ENCODE assay signal across 12 mouse cellular contexts in genomic region chr2:59718601-59719416, GRCm38 (mm10).
DNase-seq lines count a peak whose midpoint lies in the region; ATAC-seq and TF ChIP-seq lines count a peak whose summit lies in the region.
"Had no signal": no experiment of that assay in that cellular context is flagged by ENCODE, and none has a peak within 500 bp of the region (broad histone marks: within the 10 kb centered on the region; RNA-seq: fewer than 3 reads in every experiment).

No protein-coding gene starts in this region.

- ATAC-seq in heart, embryonic 16.5 days (replicated peaks; ENCODE audit: extremely low read depth, insufficient read depth, low FRiP score): no peak
- ATAC-seq in embryonic facial prominence, embryonic 11.5 days (replicated peaks; ENCODE audit: insufficient number of reproducible peaks, low FRiP score, low TSS enrichment, low read depth): 0 out of 2 replicates have a peak, but pooled peaks have one; percentile 19
- peak; percentile 55 for ATAC-seq in hindbrain, embryonic 16.5 days
- ATAC-seq: CD4-positive, CD25-positive, alpha-beta regulatory T cell, adult 4 months had no signal

- no peak overlapping the region for H3K4me3 ChIP-seq in heart, embryonic 16.5 days (ENCODE audit: low read length)
- no peak overlapping the region for H3K4me3 ChIP-seq in embryonic facial prominence, embryonic 11.5 days (ENCODE audit: low read depth, low read length)
- no peak overlapping the region for H3K4me3 ChIP-seq in hindbrain, embryonic 16.5 days (ENCODE audit: low read length)

- H3K36me3 ChIP-seq in heart, embryonic 16.5 days (ENCODE audit: control insufficient read depth, insufficient read depth): no peaks in the 10 kb centered on the region
- no peaks in the 10 kb centered on the region for H3K36me3 ChIP-seq in embryonic facial prominence, embryonic 11.5 days (replicated peaks; ENCODE audit: control insufficient read depth, insufficient read depth, low read depth, low read length)
- H3K36me3 ChIP-seq in hindbrain, embryonic 16.5 days (ENCODE audit: control insufficient read depth, insufficient read depth, low read length): no peaks in the 10 kb centered on the region

- H3K27me3 ChIP-seq in heart, embryonic 16.5 days (ENCODE audit: control insufficient read depth, insufficient read depth, low read length): no peaks in the 10 kb centered on the region
- no peaks in the 10 kb centered on the region for H3K27me3 ChIP-seq in embryonic facial prominence, embryonic 11.5 days (ENCODE audit: control insufficient read depth, insufficient read depth, low read length)
- no peaks in the 10 kb centered on the region for H3K27me3 ChIP-seq in hindbrain, embryonic 16.5 days (replicated peaks; ENCODE audit: control insufficient read depth, insufficient read depth, low read length)

- H3K27ac ChIP-seq in heart, embryonic 16.5 days (ENCODE audit: low read length): 0 out of 2 replicates have a peak overlapping the region, but pooled peaks have one; percentile 12
- H3K27ac ChIP-seq in embryonic facial prominence, embryonic 11.5 days (replicated peaks; ENCODE audit: low read depth, low read length): peak overlapping the region; percentile 49
- peak overlapping the region; percentile 4; the same call in 1 of the 2 replicates for H3K27ac ChIP-seq in hindbrain, embryonic 16.5 days (ENCODE audit: low read depth, low read length)

- intact Hi-C loops in heart, postnatal 25 days (cut with DNase I): no loop called here

- no peak for DNase-seq in heart, postnatal 25 days (ENCODE audit: low spot score)
- DNase-seq in brain, embryonic 14.5 days (ENCODE audit: low read depth): peak; percentile 57
- DNase-seq in embryonic facial prominence, embryonic 11.5 days (ENCODE audit: low spot score): no peak
- DNase-seq in thymus, postnatal 4 days: no peak
- no peak for DNase-seq in layer of hippocampus, adult 18-20 months (ENCODE audit: low spot score in 2 of 2)
- no peak for DNase-seq in gastrocnemius, adult 8-10 months (ENCODE audit: low spot score in 2 of 2)
- DNase-seq: kidney, postnatal 36 days; lung, adult 18-20 months; thymus, adult 2 months had no signal

- no peak overlapping the region for H3K4me2 ChIP-seq in heart, embryonic 16.5 days (ENCODE audit: low read depth, low read length)
- no peak overlapping the region for H3K4me2 ChIP-seq in embryonic facial prominence, embryonic 11.5 days (ENCODE audit: low read depth, low read length)
- H3K4me2 ChIP-seq in hindbrain, embryonic 16.5 days (ENCODE audit: low read length): no peak overlapping the region

- no peak for TF ChIP-seq CTCF in brain, embryonic 14.5 days (IDR thresholded peaks at IDR 0.05; ENCODE audit: borderline replicate concordance, extremely low read depth, insufficient read depth, insufficient read length)

- H3K4me1 ChIP-seq in heart, embryonic 16.5 days (ENCODE audit: control insufficient read depth, insufficient read depth, low read length): peaks cover 32% of the 10 kb centered on the region
- H3K4me1 ChIP-seq in embryonic facial prominence, embryonic 11.5 days (ENCODE audit: control insufficient read depth, insufficient read depth, low read length): peaks cover 18% of the 10 kb centered on the region
- H3K4me1 ChIP-seq in hindbrain, embryonic 16.5 days (ENCODE audit: control insufficient read depth, insufficient read depth, low read depth, low read length): peaks cover 7% of the 10 kb centered on the region

- no peak overlapping the region for H3K9ac ChIP-seq in heart, embryonic 16.5 days (ENCODE audit: low read length)
- no peak overlapping the region for H3K9ac ChIP-seq in embryonic facial prominence, embryonic 11.5 days (replicated peaks; ENCODE audit: low read length)
- no peak overlapping the region for H3K9ac ChIP-seq in hindbrain, embryonic 16.5 days (ENCODE audit: low read depth, low read length)

- no peaks in the 10 kb centered on the region for H3K9me3 ChIP-seq in heart, embryonic 16.5 days (replicated peaks; ENCODE audit: control insufficient read depth, low read length)
- H3K9me3 ChIP-seq in embryonic facial prominence, embryonic 11.5 days (replicated peaks; ENCODE audit: control insufficient read depth, low read length): no peaks in the 10 kb centered on the region
- H3K9me3 ChIP-seq in hindbrain, embryonic 16.5 days (ENCODE audit: control insufficient read depth, low read length): no peaks in the 10 kb centered on the region

- TF ChIP-seq POLR2A in brain, embryonic 14.5 days (IDR thresholded peaks at IDR 0.05; ENCODE audit: borderline replicate concordance, extremely low read depth, insufficient read depth, insufficient read length, poor library complexity, severe bottlenecking): no peak

- WGBS in heart, embryonic 16.5 days: 71% methylated on average over 24 of the region's 24 CpGs
- 59% methylated on average over 24 of the region's 24 CpGs for WGBS in embryonic facial prominence, embryonic 11.5 days
- 46% methylated on average over 24 of the region's 24 CpGs for WGBS in hindbrain, embryonic 16.5 days
